Mouse (Mus musculus) heart, adult 11 months (tissue): ENCODE data around the gene Abcb11.

Source experiments
- DNase-seq: peaks from one replicate; pipeline ENCODE4 v3.0.0; 2022

Gene Abcb11

GRCm38 (mm10) chr2:69248221-69248755 is 94.1 kb downstream of the Abcb11 start:
- DNase-seq, result no peak

- DNase-seq, result no peak
These were observed 95.3 kb downstream of the Abcb11 start for GRCm38 (mm10) chr2:69247081-69247480.

GRCm38 (mm10) chr2:69244924-69245323 is 97.5 kb downstream of the Abcb11 start:
- no peak for DNase-seq

- no peak for DNase-seq
These were observed 103.1 kb downstream of the Abcb11 start for GRCm38 (mm10) chr2:69239315-69239714.

- DNase-seq, result no peak
These were observed 107.3 kb downstream of the Abcb11 start for GRCm38 (mm10) chr2:69234976-69235678.

- DNase-seq, result no peak
These were observed 110.3 kb downstream of the Abcb11 start for GRCm38 (mm10) chr2:69232101-69232500.

- no peak for DNase-seq
These were observed 112.3 kb downstream of the Abcb11 start for GRCm38 (mm10) chr2:69230137-69230536.

- no peak for DNase-seq
These were observed 113.8 kb downstream of the Abcb11 start for GRCm38 (mm10) chr2:69228635-69229034.

GRCm38 (mm10) chr2:69226876-69227275 is 115.5 kb downstream of the Abcb11 start:
- no peak for DNase-seq

- DNase-seq, result no peak
These were observed 117.7 kb downstream of the Abcb11 start for GRCm38 (mm10) chr2:69224724-69225123.

- no peak for DNase-seq
These were observed 119.6 kb downstream of the Abcb11 start for GRCm38 (mm10) chr2:69222815-69223214.

GRCm38 (mm10) chr2:69221868-69222416 is 120.5 kb downstream of the Abcb11 start:
- peak; percentile 75 for DNase-seq

GRCm38 (mm10) chr2:69215242-69215641 is 127.2 kb downstream of the Abcb11 start:
- no peak for DNase-seq

- peak; percentile 71 for DNase-seq
These were observed 129.8 kb downstream of the Abcb11 start for GRCm38 (mm10) chr2:69212652-69213051.

GRCm38 (mm10) chr2:69210773-69211172 is 131.6 kb downstream of the Abcb11 start, which contains the start of gene G6pc2:
Gene G6pc2 (plus strand): TSS chr2:69211073.
- DNase-seq, result peak; percentile 72

- peak; percentile 21 for DNase-seq
These were observed 132.7 kb downstream of the Abcb11 start for GRCm38 (mm10) chr2:69209684-69210083.

GRCm38 (mm10) chr2:69206523-69206922 is 135.9 kb downstream of the Abcb11 start:
- DNase-seq, result peak; percentile 60

GRCm38 (mm10) chr2:69205791-69206351 is 136.5 kb downstream of the Abcb11 start, which contains the start of gene Spc25:
Gene Spc25 (minus strand): TSS chr2:69206194.
- peak; percentile 99 for DNase-seq

- peak; percentile 33 for DNase-seq
These were observed 137.2 kb downstream of the Abcb11 start for GRCm38 (mm10) chr2:69205185-69205584.

GRCm38 (mm10) chr2:69193555-69193954 is 148.9 kb downstream of the Abcb11 start:
- peak; percentile 82 for DNase-seq

GRCm38 (mm10) chr2:69191059-69191458 is 151.4 kb downstream of the Abcb11 start:
- DNase-seq, result no peak

GRCm38 (mm10) chr2:69189222-69189621 is 153.2 kb downstream of the Abcb11 start:
- peak; percentile 55 for DNase-seq

- DNase-seq, result peak; percentile 48
These were observed 153.7 kb downstream of the Abcb11 start for GRCm38 (mm10) chr2:69188732-69189131.
